Mouse (Mus musculus): ENCODE measurements at regions not wholly inside any gene's neighbourhood (a gene's known extent, or its start where the extent isn't known, plus 50 kb on each side); places are given as distances from the start of the nearest gene placed in this dataset.

DNA sequence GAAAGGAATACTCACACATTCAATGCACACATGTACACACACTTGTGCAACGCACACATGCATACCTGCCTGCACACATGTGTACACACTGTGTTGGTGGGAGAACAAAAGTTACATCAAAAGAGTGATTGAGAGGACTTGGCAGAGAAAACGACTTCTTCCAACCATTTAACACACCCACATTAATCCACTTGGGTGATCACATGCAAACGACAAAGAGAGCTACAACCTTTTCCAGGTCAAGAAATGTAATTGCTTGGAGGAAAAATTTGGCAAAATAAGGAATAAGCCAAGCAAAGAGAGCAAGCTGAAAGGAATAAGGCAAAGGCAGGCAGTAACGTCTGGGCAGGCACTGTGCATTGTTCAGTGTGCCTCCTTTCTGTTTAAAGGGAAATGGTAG, 67.3 kb downstream of the C1d start:
- 41% methylated on average over 4 of the region's 4 CpGs for WGBS
- Histone ChIP-seq H3K4me3 (replicated peaks; ENCODE audit: extremely low read depth, low read depth, low read length) (no peak overlapping the region), H3K4me1 (ENCODE audit: control insufficient read depth, insufficient read depth, low read length) (no peaks in the 10 kb centered on the region)
- TF ChIP-seq POLR2A (IDR thresholded peaks at IDR 0.05; ENCODE audit: borderline replicate concordance, extremely low read depth, low read depth, low read length) (no peak), CTCF (IDR thresholded peaks at IDR 0.05; ENCODE audit: insufficient read depth, low read length) (no peak)
- DNase-seq, result no peak

DNA sequence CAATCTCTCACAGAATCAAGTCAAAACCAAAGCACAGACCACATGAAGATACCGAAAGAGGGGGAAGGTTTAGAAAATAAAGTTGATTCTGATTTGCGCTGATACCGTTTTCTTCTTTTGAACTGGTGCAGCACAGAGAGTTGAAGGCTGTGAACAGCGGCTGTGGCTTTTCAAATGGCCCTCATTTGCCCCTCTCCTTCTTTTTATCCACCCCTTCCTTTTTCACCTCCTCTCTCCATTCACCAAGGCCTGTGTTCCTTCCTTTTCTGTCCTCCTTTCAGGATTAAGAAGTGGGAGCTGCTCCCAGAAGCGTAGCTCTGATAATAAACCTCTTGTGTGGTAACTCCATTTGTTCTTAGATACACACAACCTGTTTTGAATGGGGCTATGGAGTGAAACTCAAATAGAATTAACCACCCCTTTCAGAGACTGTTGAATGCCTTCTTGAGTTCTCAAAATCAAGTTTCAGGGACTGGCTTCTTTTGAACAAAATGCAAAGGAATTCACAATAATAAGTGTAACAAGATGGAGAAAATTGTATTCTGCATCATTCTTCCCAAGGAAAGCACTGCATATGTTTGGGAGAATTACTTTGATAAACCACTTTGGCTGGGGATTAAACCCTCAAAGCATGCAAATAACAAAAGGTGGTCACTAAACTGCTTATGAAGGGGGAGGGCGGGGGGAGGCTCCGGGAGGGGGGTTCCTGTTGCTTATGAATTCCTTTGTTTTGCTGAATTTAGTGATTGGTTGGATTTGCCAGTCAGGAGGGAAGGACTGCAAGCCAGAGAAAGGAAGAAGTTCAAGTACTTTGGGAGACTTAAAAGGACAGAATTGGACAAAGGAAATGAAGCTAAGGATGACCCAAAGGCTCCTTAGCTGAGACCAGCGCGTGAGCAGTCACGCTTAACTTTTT, 68.6 kb downstream of the C1d start:
- 69% methylated on average over 10 of the region's 10 CpGs for WGBS

DNA sequence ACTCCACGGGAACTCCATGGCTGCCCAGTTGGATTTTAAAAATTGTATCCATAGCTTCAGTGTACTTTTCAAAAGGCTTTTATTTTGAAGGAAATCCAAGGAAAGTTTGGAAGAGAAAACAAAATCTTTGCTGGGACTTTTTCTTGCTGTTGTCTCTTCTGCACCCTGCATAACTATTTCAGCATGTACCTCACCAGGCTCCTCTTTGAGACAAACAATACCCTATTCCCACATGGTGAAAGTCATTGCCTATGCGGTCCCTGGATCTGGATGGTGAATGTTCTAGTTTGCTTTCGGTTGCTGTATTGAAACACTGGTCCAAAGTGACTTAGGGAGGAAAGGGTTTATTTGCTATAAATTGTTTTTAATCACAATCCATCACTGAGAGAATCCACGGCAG, 69.3 kb downstream of the C1d start:
- DNase-seq, result no peak
- WGBS, result 58% methylated on average over 4 of the region's 4 CpGs
- H3K4me1 ChIP-seq (ENCODE audit: control insufficient read depth, insufficient read depth, low read length), result no peaks in the 10 kb centered on the region
- no peak for TF ChIP-seq CTCF (IDR thresholded peaks at IDR 0.05; ENCODE audit: insufficient read depth, low read length)
- TF ChIP-seq POLR2A (IDR thresholded peaks at IDR 0.05; ENCODE audit: borderline replicate concordance, extremely low read depth, low read depth, low read length), result no peak
- no peak overlapping the region for H3K4me3 ChIP-seq (replicated peaks; ENCODE audit: extremely low read depth, low read depth, low read length)

More for the DNA sequence above, 68.6 kb downstream of the C1d start:
- DNase-seq, result no peak
- TF ChIP-seq POLR2A (IDR thresholded peaks at IDR 0.05; ENCODE audit: borderline replicate concordance, extremely low read depth, low read depth, low read length) (no peak), CTCF (IDR thresholded peaks at IDR 0.05; ENCODE audit: insufficient read depth, low read length) (no peak)
- H3K4me1 ChIP-seq (ENCODE audit: control insufficient read depth, insufficient read depth, low read length), result no peaks in the 10 kb centered on the region
- H3K4me3 ChIP-seq (replicated peaks; ENCODE audit: extremely low read depth, low read depth, low read length), result no peak overlapping the region

DNA sequence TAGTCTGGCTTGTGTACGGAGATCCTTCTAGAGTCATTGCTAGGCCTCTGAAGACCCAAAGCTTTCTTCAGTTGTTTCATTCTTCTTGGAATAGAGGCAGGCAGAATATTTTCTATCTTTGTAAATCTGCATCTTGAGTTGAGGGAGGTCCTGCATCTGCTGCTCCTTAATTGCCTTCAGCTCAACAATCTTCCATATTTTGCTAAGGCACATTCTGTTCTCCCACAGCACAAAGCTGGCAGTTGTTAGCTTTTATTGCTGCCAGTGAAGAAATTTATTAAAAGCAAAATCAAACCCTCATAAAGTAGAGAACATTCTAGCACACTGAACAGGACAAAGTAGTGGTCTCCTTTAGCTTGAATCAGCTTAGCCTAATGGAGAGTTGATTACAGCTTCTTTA, 94.1 kb downstream of the C1d start:
- 88% methylated on average over 1 of the region's 1 CpGs for WGBS
- no peak for DNase-seq
- H3K4me1 ChIP-seq (ENCODE audit: control insufficient read depth, insufficient read depth, low read length), result no peaks in the 10 kb centered on the region
- TF ChIP-seq CTCF (IDR thresholded peaks at IDR 0.05; ENCODE audit: insufficient read depth, low read length) (no peak), POLR2A (IDR thresholded peaks at IDR 0.05; ENCODE audit: borderline replicate concordance, extremely low read depth, low read depth, low read length) (no peak)
- H3K4me3 ChIP-seq (replicated peaks; ENCODE audit: extremely low read depth, low read depth, low read length), result no peak overlapping the region

DNA sequence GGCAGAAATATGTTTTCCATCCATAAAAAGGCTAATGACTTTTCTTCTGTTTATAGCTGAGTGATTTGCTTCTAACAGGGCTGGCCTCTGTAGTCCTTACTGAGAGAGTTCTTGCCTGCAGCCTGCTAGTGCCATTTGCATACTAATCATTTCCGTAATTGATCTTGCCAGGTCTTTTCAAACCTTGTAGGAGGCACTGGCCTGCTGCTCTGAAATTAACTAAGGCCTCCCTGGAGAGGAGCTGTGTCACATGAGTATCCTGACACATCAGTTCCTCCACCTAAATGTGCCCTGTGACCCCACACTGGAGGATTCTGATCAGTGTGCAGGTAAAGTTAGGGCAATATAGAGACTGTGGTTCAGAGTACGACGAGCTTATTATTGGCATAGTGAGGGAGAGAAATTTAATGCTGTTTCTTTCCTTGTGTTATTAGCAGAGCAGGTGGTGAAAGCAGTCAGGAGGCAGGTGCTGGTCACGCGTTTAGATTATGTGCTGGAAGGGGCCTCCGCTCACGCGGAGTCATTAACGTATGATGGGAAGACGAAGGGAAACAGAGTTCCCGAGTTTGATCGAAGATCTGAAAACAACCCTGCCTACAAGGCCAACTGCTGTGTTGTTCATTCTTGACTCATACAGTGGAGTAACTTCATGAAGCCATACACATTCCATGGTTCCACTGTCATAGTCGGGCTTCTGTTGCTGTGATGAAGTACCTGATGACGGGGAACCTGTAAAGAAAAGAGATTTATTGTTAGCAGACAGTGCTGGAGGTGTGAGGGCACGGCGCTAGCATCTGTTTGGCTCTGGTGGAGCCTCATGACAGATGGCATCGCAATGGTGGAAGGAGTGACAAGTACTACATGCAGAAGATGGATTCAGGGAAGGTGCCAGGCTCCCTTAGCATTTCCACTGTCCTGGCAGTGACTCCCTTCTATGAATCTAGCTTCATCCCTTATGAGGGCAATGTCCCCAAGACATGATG, 95.1 kb downstream of the C1d start:
- no peaks in the 10 kb centered on the region for H3K4me1 ChIP-seq (ENCODE audit: control insufficient read depth, insufficient read depth, low read length)

DNA sequence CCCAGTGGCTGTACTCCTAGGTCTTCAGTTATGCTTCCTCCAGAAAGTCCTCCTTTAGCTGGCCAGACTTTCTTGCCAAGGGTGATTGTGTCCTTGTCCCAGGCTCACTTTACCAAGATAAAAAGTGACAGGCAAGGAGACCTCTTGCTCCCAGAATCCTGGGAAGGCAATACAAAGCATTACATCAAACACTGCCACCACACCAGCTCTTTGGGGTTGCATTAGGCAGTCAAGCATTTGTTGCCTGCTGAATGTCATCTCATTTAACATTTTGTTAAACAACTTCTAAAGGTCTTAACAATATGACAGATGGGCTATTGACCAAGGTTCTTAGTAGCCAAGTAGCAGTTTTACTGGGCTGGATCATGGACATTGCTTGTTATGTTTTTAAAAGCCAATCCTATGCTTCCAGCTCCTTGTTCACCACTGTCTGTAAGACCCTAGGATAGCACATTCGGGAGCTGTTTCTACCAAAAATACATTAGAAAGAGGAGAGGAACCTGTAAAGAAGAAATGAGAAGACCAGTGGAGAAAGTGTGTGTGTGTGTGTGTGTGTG, 102.4 kb downstream of the C1d start:
- 80% methylated on average over 1 of the region's 1 CpGs for WGBS
- no peaks in the 10 kb centered on the region for H3K4me1 ChIP-seq (ENCODE audit: control insufficient read depth, insufficient read depth, low read length)
- no peak for DNase-seq
- no peak overlapping the region for H3K4me3 ChIP-seq (replicated peaks; ENCODE audit: extremely low read depth, low read depth, low read length)
- TF ChIP-seq POLR2A (IDR thresholded peaks at IDR 0.05; ENCODE audit: borderline replicate concordance, extremely low read depth, low read depth, low read length), result no peak
- no peak for TF ChIP-seq CTCF (IDR thresholded peaks at IDR 0.05; ENCODE audit: insufficient read depth, low read length)

More for the DNA sequence above, 95.1 kb downstream of the C1d start:
- DNase-seq, result no peak
- no peak overlapping the region for H3K4me3 ChIP-seq (replicated peaks; ENCODE audit: extremely low read depth, low read depth, low read length)
- WGBS, result 75% methylated on average over 17 of the region's 17 CpGs
- TF ChIP-seq POLR2A (IDR thresholded peaks at IDR 0.05; ENCODE audit: borderline replicate concordance, extremely low read depth, low read depth, low read length) (no peak), CTCF (IDR thresholded peaks at IDR 0.05; ENCODE audit: insufficient read depth, low read length) (no peak)

DNA sequence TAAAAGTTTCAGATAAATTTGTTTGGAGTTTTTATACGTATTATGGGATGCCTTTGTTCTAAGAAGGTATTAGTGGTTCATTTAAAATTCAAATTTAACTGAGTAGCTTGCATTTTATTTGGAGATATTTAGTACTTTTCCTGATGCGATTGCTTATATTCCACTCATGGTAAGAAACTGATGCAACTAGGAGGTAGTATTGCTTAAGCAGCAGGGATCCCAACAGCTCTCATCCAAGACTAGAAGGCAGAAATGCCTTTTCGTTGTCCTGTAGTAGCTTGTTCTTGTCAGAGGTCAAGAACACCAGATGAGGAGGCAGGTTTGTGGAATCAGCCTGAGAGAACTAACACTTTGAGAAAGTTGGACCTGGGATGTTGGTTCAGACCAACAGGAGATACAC, 120.5 kb downstream of the C1d start:
- TF ChIP-seq CTCF (IDR thresholded peaks at IDR 0.05; ENCODE audit: insufficient read depth, low read length), result no peak
- WGBS, result 65% methylated on average over 3 of the region's 3 CpGs
- no peak overlapping the region for H3K4me3 ChIP-seq (replicated peaks; ENCODE audit: extremely low read depth, low read depth, low read length)
- DNase-seq, result no peak
- no peaks in the 10 kb centered on the region for H3K4me1 ChIP-seq (ENCODE audit: control insufficient read depth, insufficient read depth, low read length)

DNA sequence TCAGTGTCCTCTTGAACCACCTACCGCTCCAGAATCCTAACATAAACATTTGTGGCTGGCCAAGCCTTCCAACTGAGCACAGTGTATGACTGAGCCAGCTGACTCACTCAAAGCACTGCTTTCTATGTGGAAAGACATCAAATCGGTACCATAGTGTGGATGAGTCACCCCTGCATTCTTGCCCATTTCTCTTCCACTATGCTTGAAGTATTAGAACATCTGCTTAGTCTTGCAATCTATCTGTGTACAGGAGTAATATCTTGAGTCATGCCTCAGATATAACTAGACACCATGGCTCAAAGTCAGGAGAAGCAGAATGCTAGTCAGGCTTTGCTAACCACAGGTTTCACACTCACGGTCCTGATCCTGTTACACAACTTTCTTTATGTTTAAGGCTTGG, 129.4 kb downstream of the C1d start:
- H3K4me3 ChIP-seq (replicated peaks; ENCODE audit: extremely low read depth, low read depth, low read length), result no peak overlapping the region
- WGBS, result 61% methylated on average over 3 of the region's 3 CpGs
- H3K4me1 ChIP-seq (ENCODE audit: control insufficient read depth, insufficient read depth, low read length), result no peaks in the 10 kb centered on the region
- no peak for DNase-seq
- no peak for TF ChIP-seq POLR2A (IDR thresholded peaks at IDR 0.05; ENCODE audit: borderline replicate concordance, extremely low read depth, low read depth, low read length)
- TF ChIP-seq CTCF (IDR thresholded peaks at IDR 0.05; ENCODE audit: insufficient read depth, low read length), result no peak

DNA sequence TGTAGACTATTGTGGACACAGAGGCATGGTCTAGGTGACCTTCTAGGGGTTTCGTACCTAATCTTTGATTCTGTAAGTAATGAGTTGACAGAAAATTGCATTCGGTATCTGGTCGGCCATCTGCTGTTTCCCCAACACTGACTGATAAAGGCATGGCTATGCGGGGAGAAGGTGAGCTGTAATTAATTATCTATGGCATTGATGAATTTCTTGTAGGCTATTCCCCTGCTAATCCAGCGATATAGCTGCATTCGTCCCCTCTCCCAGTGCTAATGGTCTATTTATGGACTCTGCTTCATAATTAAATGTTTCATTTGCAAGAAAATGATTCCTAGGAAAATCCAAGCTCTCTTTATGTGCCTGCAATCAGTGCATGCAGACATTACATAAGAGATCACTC, 136.5 kb downstream of the C1d start:
- no peak for TF ChIP-seq CTCF (IDR thresholded peaks at IDR 0.05; ENCODE audit: insufficient read depth, low read length)
- no peak for TF ChIP-seq POLR2A (IDR thresholded peaks at IDR 0.05; ENCODE audit: borderline replicate concordance, extremely low read depth, low read depth, low read length)
- no peak for DNase-seq
- H3K4me1 ChIP-seq (ENCODE audit: control insufficient read depth, insufficient read depth, low read length), result no peaks in the 10 kb centered on the region
- 58% methylated on average over 6 of the region's 6 CpGs for WGBS
- H3K4me3 ChIP-seq (replicated peaks; ENCODE audit: extremely low read depth, low read depth, low read length), result no peak overlapping the region

Measured in lung, adult 2 months (tissue).